16 mouse cellular contexts compared by ENCODE assay signal in the genomic region with DNA sequence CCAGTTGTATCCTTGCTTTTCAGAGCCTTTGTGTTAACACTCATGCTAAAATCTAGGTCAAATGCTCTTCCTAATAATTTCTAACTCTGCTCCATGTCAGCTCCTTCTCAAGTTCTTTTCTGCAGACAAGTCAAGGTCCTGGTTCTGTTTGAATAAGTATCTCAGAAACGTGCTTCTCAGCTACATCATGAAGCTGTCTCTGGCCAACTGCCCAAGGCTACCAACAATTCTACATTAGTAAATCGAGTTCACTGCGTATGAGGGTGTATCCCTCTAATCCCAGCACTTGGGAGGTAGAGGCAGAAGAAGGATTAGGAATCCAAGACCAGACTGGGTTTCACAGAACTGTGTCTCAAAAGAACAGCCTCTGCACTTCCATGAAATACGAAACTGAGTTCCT.
DNase-seq lines count a peak whose midpoint lies in the region.
"Had no signal": no experiment of that assay in that cellular context is flagged by ENCODE, and none has a peak within 500 bp of the region (broad histone marks: within the 10 kb centered on the region; RNA-seq: fewer than 3 reads in every experiment).

No protein-coding gene starts in this region.

- DNase-seq in adrenal gland, adult (ENCODE audit: inconsistent age in 2 of 2, low spot score in 1 of 2) = peak; percentile 22 to 53
- no peak for DNase-seq in adrenal gland, postnatal 4 days (ENCODE audit: low spot score in 2 of 2)
- peak; percentile 40 for DNase-seq in adrenal gland, postnatal 10 days
- DNase-seq in adrenal gland, adult 18-20 months (ENCODE audit: low spot score in 2 of 2) = no peak
- DNase-seq in adrenal gland, postnatal 36 days = peak; percentile 41 to 53
- no peak for DNase-seq in frontal cortex, postnatal 36 days (ENCODE audit: low spot score in 2 of 2)
- DNase-seq: B cell, adult 2 months; cerebellum, adult 11 months; cerebellum, adult 18-20 months; cerebellum, adult 8-10 months; cerebellum, adult 9-11 months; cerebellum, postnatal 14 days; cerebellum, postnatal 36 days; embryo, embryonic 11 days; forebrain, postnatal 0 days; gastrocnemius, adult 2 months had no signal

Comparison
In these comparisons a context has a peak if more than half of its experiments do, and no peak if none do; other contexts are left out.
1. DNase-seq: peak in adrenal gland, adult (2 of 2), adrenal gland, postnatal 10 days (single experiment) and adrenal gland, postnatal 36 days (2 of 2); none in adrenal gland, postnatal 4 days (0 of 2), adrenal gland, adult 18-20 months (0 of 2) and frontal cortex, postnatal 36 days (0 of 2).